Mouse (Mus musculus) urinary bladder, postnatal 4 days (tissue): ENCODE measurements at regions not wholly inside any gene's neighbourhood (a gene's known extent, or its start where the extent isn't known, plus 50 kb on each side); places are given as distances from the start of the nearest gene placed in this dataset.
"Not testable (repeated sequence)": the region's sequence is repeated elsewhere in the genome, so short reads cannot be mapped to it uniquely, and the experiment has no call there.

Source experiments
- DNase-seq, 2 experiments: peaks; one replicate each; pipeline ENCODE4 v3.0.0; 2021 to 2022; ENCODE audit warnings: low spot score in 2 of 2

- DNase-seq: no peak
These were observed 85.6 kb downstream of the Gxylt1 start for GRCm38 (mm10) chr15:93189266-93189855.

GRCm38 (mm10) chr15:93176221-93176620 lies 98.8 kb downstream of the Gxylt1 start:
- DNase-seq: no peak

GRCm38 (mm10) chr15:93168784-93169183 lies 106.2 kb downstream of the Gxylt1 start:
- no peak for DNase-seq

GRCm38 (mm10) chr15:93167451-93167850 lies 107.5 kb downstream of the Gxylt1 start:
- no peak for DNase-seq

- DNase-seq: no peak
These were observed 112.8 kb downstream of the Gxylt1 start for GRCm38 (mm10) chr15:93161924-93162910.

- no peak for DNase-seq
These were observed 113.7 kb downstream of the Gxylt1 start for GRCm38 (mm10) chr15:93161329-93161728.

- DNase-seq: no peak
These were observed 119.2 kb downstream of the Gxylt1 start for GRCm38 (mm10) chr15:93155756-93156155.

GRCm38 (mm10) chr15:93154022-93154421 lies 121.0 kb downstream of the Gxylt1 start:
- no peak for DNase-seq

GRCm38 (mm10) chr15:93144899-93145298 lies 130.1 kb downstream of the Gxylt1 start:
- no peak for DNase-seq

GRCm38 (mm10) chr15:93144264-93144663 lies 130.7 kb downstream of the Gxylt1 start:
- DNase-seq: no peak

- DNase-seq: no peak
These were observed 141.6 kb downstream of the Gxylt1 start for GRCm38 (mm10) chr15:93133379-93133778.

GRCm38 (mm10) chr15:93131056-93131455 lies 143.9 kb downstream of the Gxylt1 start:
- DNase-seq: no peak

- no peak for DNase-seq
These were observed 149.7 kb downstream of the Gxylt1 start for GRCm38 (mm10) chr15:93125261-93125660.

- no peak for DNase-seq
These were observed 153.8 kb downstream of the Gxylt1 start for GRCm38 (mm10) chr15:93121156-93121555.

GRCm38 (mm10) chr15:93117806-93118205 lies 157.2 kb downstream of the Gxylt1 start:
- DNase-seq: not testable (repeated sequence)

- no peak for DNase-seq
These were observed 159.3 kb downstream of the Gxylt1 start for GRCm38 (mm10) chr15:93115674-93116102.

- DNase-seq: no peak
These were observed 170.0 kb downstream of the Gxylt1 start for GRCm38 (mm10) chr15:93104936-93105335.

- DNase-seq: no peak
These were observed 171.6 kb downstream of the Gxylt1 start for GRCm38 (mm10) chr15:93103426-93103825.

GRCm38 (mm10) chr15:93101881-93102280 lies 173.1 kb downstream of the Gxylt1 start:
- DNase-seq: no peak

GRCm38 (mm10) chr15:93100837-93101236 lies 174.1 kb downstream of the Gxylt1 start:
- DNase-seq: no peak

- DNase-seq: no peak
These were observed 175.1 kb downstream of the Gxylt1 start for GRCm38 (mm10) chr15:93099840-93100239.

GRCm38 (mm10) chr15:93096335-93096734 lies 178.6 kb downstream of the Gxylt1 start:
- no peak for DNase-seq

- DNase-seq: no peak
These were observed 179.8 kb downstream of the Gxylt1 start for GRCm38 (mm10) chr15:93095224-93095623.
